Mouse (Mus musculus): ENCODE measurements around the gene Ckap2. TPM values are rescaled to one million over a fixed set of nuclear protein-coding genes. Genes with fewer than 3 reads are reported as not detected.

Ckap2 gene
- polyA plus RNA-seq, 2 experiments = 21.6 to 21.7 TPM

DNA sequence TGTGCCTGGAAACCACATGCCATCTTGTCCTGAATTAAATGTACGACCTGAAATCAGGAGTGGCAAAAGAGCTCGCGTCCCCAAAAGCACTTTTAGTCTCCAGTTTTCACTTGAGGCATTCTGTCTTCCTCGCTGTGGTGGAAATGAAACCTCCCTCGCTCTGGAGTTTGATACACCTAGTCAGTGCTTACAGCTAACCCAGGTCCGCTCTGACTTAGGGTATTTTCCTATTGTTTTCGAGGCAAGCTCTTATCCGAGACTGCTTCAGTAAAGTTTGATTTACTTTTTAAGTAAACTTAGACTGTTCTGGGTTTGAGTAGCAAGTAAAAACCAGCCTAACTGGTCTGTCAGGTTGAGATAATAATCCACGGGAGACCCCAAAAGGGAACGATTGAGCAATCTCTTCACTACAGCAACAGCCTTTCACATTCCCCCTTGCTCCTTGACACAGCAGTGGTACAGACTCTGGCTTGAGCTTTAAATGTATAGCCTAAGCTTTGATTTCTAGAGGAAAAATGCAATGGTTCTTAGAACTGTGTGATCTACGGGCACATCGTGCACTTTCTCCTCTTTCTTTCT is 7.9 kb upstream of the Ckap2 start:
- ATAC-seq (ENCODE audit: insufficient read depth) (0 out of 2 replicates have a peak, but pooled peaks have one; percentile 23), DNase-seq (ENCODE audit: low read depth in 3 of 3, low spot score in 3 of 3) (peak in 2 of 3 experiments; percentile 19 to 27)
- no peaks in the 10 kb centered on the region for H3K36me3 ChIP-seq (replicated peaks; ENCODE audit: control insufficient read depth, insufficient read depth, low read depth)
- peak overlapping the region; percentile 96 for H3K4me2 ChIP-seq (ENCODE audit: low read depth)
- H3K9me3 ChIP-seq (ENCODE audit: control insufficient read depth, low read length) = no peaks in the 10 kb centered on the region
- peak overlapping the region; percentile 93 for H3K9ac ChIP-seq (replicated peaks)
- H3K4me3 ChIP-seq (ENCODE audit: insufficient read depth in 1 of 2, low read depth in 2 of 2, low read length in 2 of 2) = peak overlapping the region; percentile 73 to 94
- no peak for TF ChIP-seq CTCF (IDR thresholded peaks at IDR 0.05; ENCODE audit: low read depth)
- TF ChIP-seq EP300 (IDR thresholded peaks at IDR 0.05; ENCODE audit: low read depth) = no peak
- H3K4me1 ChIP-seq (replicated peaks; ENCODE audit: control insufficient read depth in 2 of 2, insufficient read depth in 2 of 2, low read length in 1 of 2) = peaks cover 5 to 11% of the 10 kb centered on the region in 2 experiments; a peak in 3 of 4 replicates
- H3K27ac ChIP-seq = peak overlapping the region; percentile 71
- 10% methylated on average over 12 of the region's 12 CpGs for WGBS (ENCODE audit: insufficient replicate concordance)
- H3K27me3 ChIP-seq (ENCODE audit: control insufficient read depth, insufficient read depth, low read length) = no peaks in the 10 kb centered on the region

DNA sequence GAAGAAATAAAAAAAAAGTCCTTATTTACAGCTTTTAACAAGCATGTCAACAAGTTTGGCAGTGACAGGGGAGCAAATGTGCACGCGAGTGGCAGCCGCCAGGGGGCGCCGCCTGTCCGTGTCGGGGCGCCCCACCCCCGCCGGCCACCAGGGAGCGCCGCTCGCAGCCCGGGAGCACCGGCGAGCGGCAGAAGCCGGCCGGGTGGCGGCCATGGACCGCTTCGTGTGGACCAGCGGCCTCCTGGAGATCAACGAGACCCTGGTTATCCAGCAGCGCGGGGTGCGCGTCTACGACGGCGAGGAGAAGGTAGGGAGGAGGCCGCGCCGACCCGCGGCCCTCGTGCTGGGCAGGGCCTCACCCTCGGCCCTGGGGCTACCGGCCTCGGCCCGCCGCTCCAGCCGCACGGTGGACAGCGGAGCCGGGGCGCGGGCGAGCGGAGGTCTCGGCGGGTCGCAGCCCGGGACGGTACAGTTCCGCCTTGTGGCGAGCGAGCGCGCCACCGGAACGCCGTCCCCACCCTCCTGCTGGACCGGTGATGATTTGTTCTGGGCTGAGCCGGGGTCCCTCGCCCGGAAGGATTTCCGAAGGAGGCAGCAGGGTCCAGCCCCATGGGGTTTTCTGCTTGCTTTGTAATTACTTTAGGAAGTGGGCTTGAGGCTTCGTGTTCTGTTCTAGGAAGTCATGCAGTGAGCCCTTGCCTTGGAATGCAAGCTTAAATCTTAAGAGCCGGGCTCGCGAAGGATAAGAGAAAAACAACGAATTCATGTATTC is 7.2 kb upstream of the Ckap2 start, which contains the start of gene Vps36:
Vps36 (plus strand) TSS at position 150 of the 772 bp plus-strand sequence.
- H3K4me1 ChIP-seq (replicated peaks; ENCODE audit: control insufficient read depth in 2 of 2, insufficient read depth in 2 of 2, low read length in 1 of 2) = peaks cover 5 to 11% of the 10 kb centered on the region in 2 experiments; a peak in 3 of 4 replicates

DNA sequence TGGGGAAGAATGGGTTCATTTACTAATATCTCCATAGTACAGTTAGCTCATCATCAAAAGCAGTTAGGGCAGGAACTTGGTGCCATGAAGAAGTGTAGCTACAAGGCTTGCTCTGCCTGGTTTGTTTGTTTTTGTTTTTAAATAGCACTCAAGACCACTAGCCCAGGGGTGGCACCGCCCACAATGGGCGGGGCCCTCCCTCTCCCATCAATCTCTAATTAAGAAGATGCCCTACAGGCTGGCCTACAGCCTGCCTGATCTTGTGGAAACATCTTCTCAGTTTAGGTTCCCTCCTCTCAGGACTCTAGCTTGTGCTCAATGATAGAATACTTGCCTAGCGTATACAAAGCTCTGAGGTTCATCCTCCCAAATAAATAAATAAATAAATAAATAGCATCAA is 735 bp downstream of the Ckap2 start:
- ATAC-seq (ENCODE audit: insufficient read depth) (peak; percentile 76), DNase-seq (ENCODE audit: low read depth in 3 of 3, low spot score in 3 of 3) (peak; percentile 52 to 66 (median 63))
- H3K9ac ChIP-seq (replicated peaks) = peak overlapping the region; percentile 87
- peaks cover 5 to 18% of the 10 kb centered on the region in 2 experiments; a peak in 3 of 4 replicates for H3K4me1 ChIP-seq (replicated peaks; ENCODE audit: control insufficient read depth in 2 of 2, insufficient read depth in 2 of 2, low read length in 1 of 2)
- H3K9me3 ChIP-seq (ENCODE audit: control insufficient read depth, low read length) = no peaks in the 10 kb centered on the region
- WGBS (ENCODE audit: insufficient replicate concordance) = under 1% methylated on average over 3 of the region's 3 CpGs
- no peaks in the 10 kb centered on the region; the same call in 1 of the 2 replicates for H3K36me3 ChIP-seq (replicated peaks; ENCODE audit: control insufficient read depth, insufficient read depth, low read depth)
- H3K4me2 ChIP-seq (ENCODE audit: low read depth) = peak overlapping the region; percentile 98
- peak overlapping the region; percentile 71 to 72 for H3K4me3 ChIP-seq (ENCODE audit: insufficient read depth in 1 of 2, low read depth in 2 of 2, low read length in 2 of 2)
- TF ChIP-seq EP300 (IDR thresholded peaks at IDR 0.05; ENCODE audit: low read depth) = no peak
- no peak for TF ChIP-seq CTCF (IDR thresholded peaks at IDR 0.05; ENCODE audit: low read depth)
- no peaks in the 10 kb centered on the region; the same call in 1 of the 2 replicates for H3K27me3 ChIP-seq (ENCODE audit: control insufficient read depth, insufficient read depth, low read length)
- peak overlapping the region; percentile 31 for H3K27ac ChIP-seq

More for the DNA sequence above, 7.2 kb upstream of the Ckap2 start, which contains the start of gene Vps36:
- TF ChIP-seq CTCF (IDR thresholded peaks at IDR 0.05; ENCODE audit: low read depth) (peak; percentile 89), EP300 (IDR thresholded peaks at IDR 0.05; ENCODE audit: low read depth) (no peak)
- under 1% methylated on average over 66 of the region's 73 CpGs for WGBS (ENCODE audit: insufficient replicate concordance)
- Histone ChIP-seq H3K4me3 (ENCODE audit: insufficient read depth in 1 of 2, low read depth in 2 of 2, low read length in 2 of 2) (peak within 1 kb of the TSS; percentile 73 to 94), H3K9me3 (ENCODE audit: control insufficient read depth, low read length) (no peaks in the 10 kb centered on the region), H3K27ac (peak within 1 kb of the TSS; percentile 71), H3K4me2 (ENCODE audit: low read depth) (peak within 1 kb of the TSS; percentile 96), H3K9ac (replicated peaks) (peak within 1 kb of the TSS; percentile 93), H3K36me3 (replicated peaks; ENCODE audit: control insufficient read depth, insufficient read depth, low read depth) (no peaks in the 10 kb centered on the region), H3K27me3 (ENCODE audit: control insufficient read depth, insufficient read depth, low read length) (no peaks in the 10 kb centered on the region)
- DNase-seq (ENCODE audit: low read depth in 3 of 3, low spot score in 3 of 3) (peak; percentile 61 to 71 (median 64)), ATAC-seq (ENCODE audit: insufficient read depth) (peak; percentile 93)

DNA sequence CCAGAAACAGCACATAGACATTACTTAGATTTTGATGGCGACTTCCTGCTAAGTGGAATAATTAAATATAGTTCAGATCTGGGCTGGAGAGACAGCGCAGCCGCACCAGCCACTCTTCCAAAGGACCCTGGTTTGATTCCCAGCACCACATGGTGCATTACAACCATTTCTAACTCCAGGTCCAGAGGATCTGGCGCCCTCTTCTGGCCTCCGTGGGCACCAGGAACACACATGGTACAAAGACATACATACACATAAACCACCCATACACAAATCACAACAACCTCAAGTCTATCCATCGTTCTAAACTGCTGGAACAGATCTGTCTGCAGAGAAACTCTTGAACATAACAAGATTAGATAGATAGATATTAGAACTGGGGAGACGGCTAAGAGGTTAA is 9.7 kb downstream of the Ckap2 start:
- peaks cover 6% of the 10 kb centered on the region for H3K9me3 ChIP-seq (ENCODE audit: control insufficient read depth, low read length)
- no peak overlapping the region for H3K4me2 ChIP-seq (ENCODE audit: low read depth)
- no peak for DNase-seq (ENCODE audit: low read depth in 3 of 3, low spot score in 3 of 3)
- peaks cover 41% of the 10 kb centered on the region for H3K36me3 ChIP-seq (replicated peaks; ENCODE audit: control insufficient read depth, insufficient read depth, low read depth)
- 90% methylated on average over 7 of the region's 7 CpGs for WGBS (ENCODE audit: insufficient replicate concordance)
- H3K4me3 ChIP-seq (ENCODE audit: insufficient read depth in 1 of 2, low read depth in 2 of 2, low read length in 2 of 2) = no peak overlapping the region
- no peak overlapping the region for H3K27ac ChIP-seq
- ATAC-seq (ENCODE audit: insufficient read depth) = no peak
- no peaks in the 10 kb centered on the region for H3K27me3 ChIP-seq (ENCODE audit: control insufficient read depth, insufficient read depth, low read length)
- H3K4me1 ChIP-seq (replicated peaks; ENCODE audit: control insufficient read depth in 2 of 2, insufficient read depth in 2 of 2, low read length in 1 of 2) = no peaks in the 10 kb centered on the region
- no peak overlapping the region for H3K9ac ChIP-seq (replicated peaks)
- TF ChIP-seq CTCF (IDR thresholded peaks at IDR 0.05; ENCODE audit: low read depth) (peak; percentile 33), EP300 (IDR thresholded peaks at IDR 0.05; ENCODE audit: low read depth) (no peak)

DNA sequence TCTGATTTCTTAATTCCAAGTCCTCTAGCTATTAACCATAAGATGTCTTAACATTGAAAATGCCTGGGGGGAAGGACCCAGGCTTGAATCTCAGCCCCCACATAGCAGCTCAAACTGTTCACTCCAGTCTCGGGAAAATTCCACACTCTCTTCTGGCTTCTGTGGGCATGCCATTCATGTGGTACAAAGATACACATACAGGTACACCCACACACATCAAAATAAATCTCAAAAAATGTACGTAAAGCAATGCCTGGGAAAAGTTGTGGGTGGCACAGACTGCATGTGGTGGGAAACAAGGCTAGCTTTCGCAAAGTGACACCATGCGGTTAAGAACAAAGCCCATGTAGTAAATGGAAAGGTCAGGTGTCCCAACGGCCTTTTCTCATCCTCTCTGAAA is 16.5 kb downstream of the Ckap2 start:
- WGBS (ENCODE audit: insufficient replicate concordance) = 87% methylated on average over 5 of the region's 5 CpGs
- no peak for ATAC-seq (ENCODE audit: insufficient read depth)
- no peak overlapping the region for H3K27ac ChIP-seq

More for the DNA sequence above, 16.5 kb downstream of the Ckap2 start:
- Histone ChIP-seq H3K9ac (replicated peaks) (no peak overlapping the region), H3K4me2 (ENCODE audit: low read depth) (no peak overlapping the region), H3K4me3 (ENCODE audit: insufficient read depth in 1 of 2, low read depth in 2 of 2, low read length in 2 of 2) (no peak overlapping the region), H3K4me1 (replicated peaks; ENCODE audit: control insufficient read depth in 2 of 2, insufficient read depth in 2 of 2, low read length in 1 of 2) (peaks cover 5 to 6% of the 10 kb centered on the region in 2 experiments), H3K9me3 (ENCODE audit: control insufficient read depth, low read length) (no peaks in the 10 kb centered on the region), H3K27me3 (ENCODE audit: control insufficient read depth, insufficient read depth, low read length) (no peaks in the 10 kb centered on the region), H3K36me3 (replicated peaks; ENCODE audit: control insufficient read depth, insufficient read depth, low read depth) (peaks cover 17% of the 10 kb centered on the region)
- TF ChIP-seq CTCF (IDR thresholded peaks at IDR 0.05; ENCODE audit: low read depth) (no peak), EP300 (IDR thresholded peaks at IDR 0.05; ENCODE audit: low read depth) (no peak)
- DNase-seq (ENCODE audit: low read depth in 3 of 3, low spot score in 3 of 3) = no peak
